Mouse (Mus musculus): ENCODE data around the gene AC124108.1. TPM values are rescaled to one million over a fixed set of nuclear protein-coding genes. Genes with fewer than 3 reads are reported as not detected.

Gene AC124108.1
- total RNA-seq, 2 experiments from 2014 or later = not detected

- no peak for ATAC-seq (replicated peaks; ENCODE audit: poor library complexity)
These were observed 9.6 kb downstream of the AC124108.1 start for GRCm38 (mm10) chr1:132200562-132201510.

GRCm38 (mm10) chr1:132201511-132201860 is 10.2 kb downstream of the AC124108.1 start:
- ATAC-seq (replicated peaks; ENCODE audit: poor library complexity) = no peak

- ATAC-seq (replicated peaks; ENCODE audit: poor library complexity) = no peak
These were observed 10.7 kb downstream of the AC124108.1 start for GRCm38 (mm10) chr1:132201936-132202335.

- no peak for ATAC-seq (replicated peaks; ENCODE audit: poor library complexity)
These were observed 11.5 kb downstream of the AC124108.1 start for GRCm38 (mm10) chr1:132202771-132203170.

- ATAC-seq (replicated peaks; ENCODE audit: poor library complexity) = 0 out of 2 replicates have a peak, but pooled peaks have one; percentile 14
These were observed 14.7 kb downstream of the AC124108.1 start for GRCm38 (mm10) chr1:132205958-132206357.

GRCm38 (mm10) chr1:132206828-132207227 is 15.6 kb downstream of the AC124108.1 start:
- ATAC-seq (replicated peaks; ENCODE audit: poor library complexity) = no peak

- ATAC-seq (replicated peaks; ENCODE audit: poor library complexity) = no peak
These were observed 16.9 kb downstream of the AC124108.1 start for GRCm38 (mm10) chr1:132208154-132208553.

GRCm38 (mm10) chr1:132209400-132209799 is 18.1 kb downstream of the AC124108.1 start:
- ATAC-seq (replicated peaks; ENCODE audit: poor library complexity) = no peak

- ATAC-seq (replicated peaks; ENCODE audit: poor library complexity) = peak; percentile 79
These were observed 19.7 kb downstream of the AC124108.1 start for GRCm38 (mm10) chr1:132210922-132211321.

GRCm38 (mm10) chr1:132211672-132212071 is 20.4 kb downstream of the AC124108.1 start:
- no peak for ATAC-seq (replicated peaks; ENCODE audit: poor library complexity)

GRCm38 (mm10) chr1:132212218-132212617 is 21.0 kb downstream of the AC124108.1 start:
- ATAC-seq (replicated peaks; ENCODE audit: poor library complexity) = peak; percentile 82

GRCm38 (mm10) chr1:132213076-132213475 is 21.8 kb downstream of the AC124108.1 start:
- ATAC-seq (replicated peaks; ENCODE audit: poor library complexity) = no peak

- ATAC-seq (replicated peaks; ENCODE audit: poor library complexity) = no peak
These were observed 25.0 kb downstream of the AC124108.1 start for GRCm38 (mm10) chr1:132216276-132216675.

- no peak for ATAC-seq (replicated peaks; ENCODE audit: poor library complexity)
These were observed 30.4 kb downstream of the AC124108.1 start for GRCm38 (mm10) chr1:132221627-132222026.

- no peak for ATAC-seq (replicated peaks; ENCODE audit: poor library complexity)
These were observed 30.9 kb downstream of the AC124108.1 start for GRCm38 (mm10) chr1:132222166-132222565.

- ATAC-seq (replicated peaks; ENCODE audit: poor library complexity) = no peak
These were observed 35.2 kb downstream of the AC124108.1 start for GRCm38 (mm10) chr1:132226297-132227080.

- no peak for ATAC-seq (replicated peaks; ENCODE audit: poor library complexity)
These were observed 38.4 kb downstream of the AC124108.1 start, which contains the start of gene Gm10188 for GRCm38 (mm10) chr1:132229667-132230066. TSS of gene Gm10188 (minus strand) at chr1:132229767.

GRCm38 (mm10) chr1:132231470-132232274 is 40.4 kb downstream of the AC124108.1 start:
- ATAC-seq (replicated peaks; ENCODE audit: poor library complexity) = no peak

GRCm38 (mm10) chr1:132233566-132233965 is 42.3 kb downstream of the AC124108.1 start:
- peak; percentile 74 for ATAC-seq (replicated peaks; ENCODE audit: poor library complexity)

GRCm38 (mm10) chr1:132234757-132235273 is 43.6 kb downstream of the AC124108.1 start:
- ATAC-seq (replicated peaks; ENCODE audit: poor library complexity) = no peak
